Mouse (Mus musculus): ENCODE data around the gene Wnt10a. TPM values are rescaled to one million over a fixed set of nuclear protein-coding genes. Genes with fewer than 3 reads are reported as not detected.

The Wnt10a gene
- polyA plus RNA-seq, 1 experiment from 2014 or later, result 0.63 TPM

- peak overlapping the region; percentile 83 for H3K4me2 ChIP-seq
- ATAC-seq, result no peak
- peaks cover 28% of the 10 kb centered on the region for H3K4me1 ChIP-seq
- H3K4me3 ChIP-seq, result peak overlapping the region; percentile 45
- peaks cover 98% of the 10 kb centered on the region for H3K27me3 ChIP-seq
- peak overlapping the region; percentile 50; the same call in 1 of the 2 replicates for H3K9ac ChIP-seq
- H3K9me3 ChIP-seq (replicated peaks), result no peaks in the 10 kb centered on the region
- under 1% methylated on average over 35 of the region's 35 CpGs for WGBS
- no peak overlapping the region for H3K27ac ChIP-seq
- H3K36me3 ChIP-seq (ENCODE audit: poor library complexity, severe bottlenecking), result no peaks in the 10 kb centered on the region
Observed at GRCm38 (mm10) chr1:74770727-74771466, 20.4 kb upstream of the Wnt10a start.

DNA sequence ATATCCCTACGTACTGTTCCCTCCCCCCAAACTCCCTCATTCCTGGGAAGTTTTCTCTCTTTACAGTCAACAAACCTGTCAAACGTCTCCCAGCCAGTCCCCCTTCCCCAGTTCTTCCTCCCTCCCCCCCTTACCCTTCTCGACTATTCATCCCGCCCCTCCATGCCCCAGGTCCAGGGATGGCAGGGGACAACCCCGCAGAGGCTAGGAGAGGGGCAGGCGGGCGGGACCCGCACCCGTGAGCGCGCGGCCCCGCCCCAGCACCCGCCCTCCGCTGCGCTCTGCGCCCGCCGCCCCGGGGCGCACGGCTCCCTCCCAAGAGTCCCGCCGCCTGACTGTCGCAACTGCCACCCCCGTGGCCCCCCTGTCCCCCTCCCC is 19.9 kb upstream of the Wnt10a start:
- 0% methylated on average over 15 of the region's 26 CpGs for whole genome bisulfite sequencing

GRCm38 (mm10) chr1:74771845-74771930 is 19.6 kb upstream of the Wnt10a start, which contains the start of gene Wnt6:
Gene Wnt6, plus strand, starts transcription at chr1:74771892.
- Histone ChIP-seq H3K36me3 (ENCODE audit: poor library complexity, severe bottlenecking) (no peaks in the 10 kb centered on the region), H3K4me2 (peak within 1 kb of the TSS; percentile 83), H3K27me3 (peaks cover 98% of the 10 kb centered on the region), H3K9me3 (replicated peaks) (no peaks in the 10 kb centered on the region), H3K4me3 (peak within 1 kb of the TSS; percentile 45), H3K4me1 (peaks cover 28% of the 10 kb centered on the region), H3K9ac (peak within 1 kb of the TSS; percentile 50), H3K27ac (no peak within 1 kb of the TSS)
- WGBS, result no CpG with 5 or more reads among the region's 8 CpGs
- ATAC-seq, result no peak

More for the DNA sequence above, 19.9 kb upstream of the Wnt10a start:
- Histone ChIP-seq H3K4me3 (peak overlapping the region; percentile 45), H3K36me3 (ENCODE audit: poor library complexity, severe bottlenecking) (no peaks in the 10 kb centered on the region), H3K4me1 (peaks cover 28% of the 10 kb centered on the region), H3K27ac (no peak overlapping the region), H3K9me3 (replicated peaks) (no peaks in the 10 kb centered on the region), H3K27me3 (peaks cover 98% of the 10 kb centered on the region), H3K9ac (peak overlapping the region; percentile 50), H3K4me2 (peak overlapping the region; percentile 83)
- ATAC-seq, result peak; percentile 46

GRCm38 (mm10) chr1:74771931-74772620 is 19.2 kb upstream of the Wnt10a start:
- H3K9ac ChIP-seq, result peak overlapping the region; percentile 50
- under 1% methylated on average over 35 of the region's 51 CpGs for WGBS
- no peaks in the 10 kb centered on the region for H3K36me3 ChIP-seq (ENCODE audit: poor library complexity, severe bottlenecking)
- peaks cover 28% of the 10 kb centered on the region for H3K4me1 ChIP-seq
- H3K27ac ChIP-seq, result no peak overlapping the region
- H3K4me2 ChIP-seq, result peak overlapping the region; percentile 83
- ATAC-seq, result peak; percentile 20; the same call in 1 of the 2 replicates
- H3K9me3 ChIP-seq (replicated peaks), result no peaks in the 10 kb centered on the region
- peaks cover 98% of the 10 kb centered on the region for H3K27me3 ChIP-seq
- peak overlapping the region; percentile 45 for H3K4me3 ChIP-seq

GRCm38 (mm10) chr1:74773136-74773535 is 18.2 kb upstream of the Wnt10a start:
- peak; percentile 84 for ATAC-seq
- Histone ChIP-seq H3K4me2 (peak overlapping the region; percentile 83), H3K9me3 (replicated peaks) (no peaks in the 10 kb centered on the region), H3K9ac (no peak overlapping the region), H3K27me3 (peaks cover 99% of the 10 kb centered on the region), H3K36me3 (ENCODE audit: poor library complexity, severe bottlenecking) (no peaks in the 10 kb centered on the region), H3K4me3 (peak overlapping the region; percentile 45), H3K4me1 (peaks cover 28% of the 10 kb centered on the region), H3K27ac (no peak overlapping the region)
- WGBS, result under 1% methylated on average over 15 of the region's 15 CpGs

GRCm38 (mm10) chr1:74774062-74774461 is 17.3 kb upstream of the Wnt10a start:
- peaks cover 28% of the 10 kb centered on the region for H3K4me1 ChIP-seq
- H3K27ac ChIP-seq, result no peak overlapping the region
- WGBS, result 13% methylated on average over 7 of the region's 7 CpGs
- H3K27me3 ChIP-seq, result peaks cover 100% of the 10 kb centered on the region
- no peaks in the 10 kb centered on the region for H3K36me3 ChIP-seq (ENCODE audit: poor library complexity, severe bottlenecking)
- no peak overlapping the region for H3K4me2 ChIP-seq
- H3K9me3 ChIP-seq (replicated peaks), result no peaks in the 10 kb centered on the region
- H3K4me3 ChIP-seq, result no peak overlapping the region
- no peak for ATAC-seq
- no peak overlapping the region for H3K9ac ChIP-seq

- Histone ChIP-seq H3K4me1 (peaks cover 25% of the 10 kb centered on the region), H3K4me2 (no peak overlapping the region), H3K9me3 (replicated peaks) (no peaks in the 10 kb centered on the region), H3K9ac (no peak overlapping the region), H3K4me3 (no peak overlapping the region), H3K36me3 (ENCODE audit: poor library complexity, severe bottlenecking) (no peaks in the 10 kb centered on the region), H3K27ac (no peak overlapping the region), H3K27me3 (peaks cover 96% of the 10 kb centered on the region)
- ATAC-seq, result no peak
- WGBS, result 4% methylated on average over 5 of the region's 5 CpGs
Observed at GRCm38 (mm10) chr1:74775816-74776215, 15.5 kb upstream of the Wnt10a start.

DNA sequence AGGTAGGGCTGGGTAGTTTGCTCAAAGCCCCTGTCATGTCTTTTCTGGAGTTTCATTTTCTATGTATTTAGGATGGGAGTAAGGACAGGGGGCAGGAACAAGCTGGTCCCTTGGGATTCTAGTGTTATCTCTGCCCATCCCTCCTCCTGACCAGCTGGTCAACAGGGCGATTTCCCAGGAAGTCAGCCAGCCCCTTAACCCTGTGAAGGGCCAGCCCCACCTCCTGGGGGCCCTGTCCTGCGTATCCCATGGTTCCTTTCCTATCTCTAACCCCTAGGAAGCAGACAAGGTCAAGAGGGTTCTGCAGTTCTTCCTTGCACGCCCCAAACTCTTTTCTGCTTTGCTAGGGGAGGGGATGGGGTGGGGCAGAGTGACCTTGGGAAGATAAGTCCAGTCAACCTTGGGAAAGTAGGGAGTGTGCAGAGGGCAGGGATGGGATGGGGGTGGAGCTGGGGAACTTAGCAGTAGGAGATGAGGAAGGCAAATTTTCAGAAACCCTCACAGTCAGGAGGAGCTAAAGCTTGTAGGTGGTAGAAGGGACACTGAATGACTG is 12.3 kb upstream of the Wnt10a start:
- ATAC-seq, result no peak
- Histone ChIP-seq H3K4me3 (no peak overlapping the region), H3K27ac (no peak overlapping the region), H3K9me3 (replicated peaks) (no peaks in the 10 kb centered on the region), H3K4me1 (peaks cover 6% of the 10 kb centered on the region), H3K36me3 (ENCODE audit: poor library complexity, severe bottlenecking) (no peaks in the 10 kb centered on the region), H3K9ac (no peak overlapping the region), H3K4me2 (no peak overlapping the region), H3K27me3 (peaks cover 96% of the 10 kb centered on the region)
- 35% methylated on average over 3 of the region's 3 CpGs for WGBS

DNA sequence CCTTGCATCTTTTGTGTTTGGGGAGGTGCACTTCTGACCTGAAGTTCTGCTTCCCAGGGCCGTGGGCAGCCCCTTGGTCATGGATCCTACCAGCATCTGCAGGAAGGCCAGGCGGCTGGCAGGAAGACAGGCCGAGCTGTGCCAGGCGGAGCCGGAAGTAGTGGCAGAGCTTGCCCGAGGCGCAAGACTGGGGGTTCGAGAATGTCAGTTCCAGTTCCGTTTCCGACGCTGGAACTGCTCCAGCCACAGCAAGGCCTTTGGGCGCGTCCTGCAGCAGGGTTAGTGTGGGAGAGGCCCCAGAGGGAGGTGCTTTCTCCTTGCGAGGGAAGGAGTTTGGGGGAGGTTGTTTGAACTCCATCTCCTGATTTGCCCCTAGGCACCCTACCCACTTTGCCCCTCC is 9.3 kb upstream of the Wnt10a start:
- no peak overlapping the region for H3K4me2 ChIP-seq
- H3K27ac ChIP-seq, result no peak overlapping the region
- H3K4me3 ChIP-seq, result no peak overlapping the region
- H3K9me3 ChIP-seq (replicated peaks), result no peaks in the 10 kb centered on the region
- no peak overlapping the region for H3K9ac ChIP-seq
- ATAC-seq, result no peak
- 8% methylated on average over 14 of the region's 14 CpGs for WGBS
- H3K4me1 ChIP-seq, result peaks cover 11% of the 10 kb centered on the region
- peaks cover 94% of the 10 kb centered on the region for H3K27me3 ChIP-seq
- no peaks in the 10 kb centered on the region for H3K36me3 ChIP-seq (ENCODE audit: poor library complexity, severe bottlenecking)

DNA sequence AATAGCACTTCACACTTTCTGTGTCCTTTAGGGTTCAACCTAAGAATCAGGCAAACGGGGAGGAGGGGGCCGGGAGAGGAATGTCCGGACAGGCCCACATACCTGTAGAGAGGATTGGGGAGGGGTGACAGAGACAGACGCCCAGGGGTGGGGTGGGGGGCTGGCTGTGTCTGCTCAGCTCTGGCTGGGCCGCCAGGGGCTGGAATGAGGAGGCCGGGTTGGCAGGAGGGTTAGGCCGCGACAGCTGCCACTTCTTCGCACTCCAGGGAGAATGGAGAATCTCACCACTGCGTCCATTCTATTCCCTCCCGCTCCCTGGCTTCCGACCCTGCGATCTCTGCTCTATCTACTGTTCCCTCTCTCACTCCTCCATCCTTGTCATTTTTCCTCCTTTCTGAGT is 7.8 kb upstream of the Wnt10a start:
- Histone ChIP-seq H3K27ac (no peak overlapping the region), H3K4me3 (peak overlapping the region; percentile 46), H3K9me3 (replicated peaks) (no peaks in the 10 kb centered on the region), H3K4me1 (peaks cover 11% of the 10 kb centered on the region), H3K4me2 (peak overlapping the region; percentile 80), H3K36me3 (ENCODE audit: poor library complexity, severe bottlenecking) (no peaks in the 10 kb centered on the region), H3K27me3 (peaks cover 94% of the 10 kb centered on the region), H3K9ac (no peak overlapping the region)
- 2% methylated on average over 13 of the region's 13 CpGs for WGBS
- no peak for ATAC-seq

DNA sequence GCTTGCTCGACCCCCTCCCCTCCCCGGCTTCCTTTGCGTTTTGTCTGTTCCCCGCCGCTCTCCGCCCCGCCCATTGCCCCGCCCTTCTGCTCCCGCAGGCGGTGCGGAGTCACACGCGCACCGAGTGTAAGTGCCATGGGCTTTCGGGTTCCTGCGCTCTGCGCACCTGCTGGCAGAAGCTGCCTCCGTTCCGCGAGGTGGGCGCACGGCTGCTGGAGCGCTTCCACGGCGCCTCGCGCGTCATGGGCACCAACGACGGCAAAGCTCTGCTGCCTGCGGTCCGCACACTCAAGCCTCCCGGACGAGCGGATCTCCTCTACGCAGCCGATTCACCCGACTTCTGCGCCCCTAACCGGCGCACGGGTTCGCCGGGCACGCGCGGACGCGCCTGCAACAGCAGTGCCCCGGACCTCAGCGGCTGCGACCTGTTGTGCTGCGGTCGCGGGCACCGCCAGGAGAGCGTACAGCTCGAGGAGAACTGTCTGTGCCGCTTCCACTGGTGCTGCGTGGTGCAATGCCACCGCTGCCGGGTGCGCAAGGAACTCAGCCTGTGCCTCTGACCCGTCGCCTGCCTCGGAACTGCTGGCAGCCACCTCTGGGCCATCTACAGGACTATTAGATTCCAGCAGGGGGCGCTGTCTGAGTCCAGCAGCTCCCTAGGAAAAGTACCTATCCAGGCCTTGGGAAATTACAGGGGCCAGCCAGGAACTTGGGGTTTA is 7.1 kb upstream of the Wnt10a start:
- Histone ChIP-seq H3K27ac (no peak overlapping the region), H3K4me3 (peak overlapping the region; percentile 46), H3K9ac (peak overlapping the region; percentile 34; the same call in 1 of the 2 replicates), H3K9me3 (replicated peaks) (no peaks in the 10 kb centered on the region), H3K4me2 (peak overlapping the region; percentile 80), H3K36me3 (ENCODE audit: poor library complexity, severe bottlenecking) (no peaks in the 10 kb centered on the region), H3K4me1 (peaks cover 11% of the 10 kb centered on the region), H3K27me3 (peaks cover 94% of the 10 kb centered on the region)
- ATAC-seq, result peak; percentile 61
- under 1% methylated on average over 67 of the region's 67 CpGs for WGBS

GRCm38 (mm10) chr1:74787846-74788245 is 3.5 kb upstream of the Wnt10a start:
- H3K4me2 ChIP-seq, result no peak overlapping the region
- H3K27me3 ChIP-seq, result peaks cover 99% of the 10 kb centered on the region
- H3K9ac ChIP-seq, result no peak overlapping the region
- peaks cover 29% of the 10 kb centered on the region for H3K4me1 ChIP-seq
- H3K9me3 ChIP-seq (replicated peaks), result no peaks in the 10 kb centered on the region
- no peak overlapping the region for H3K27ac ChIP-seq
- WGBS, result 6% methylated on average over 7 of the region's 7 CpGs
- H3K36me3 ChIP-seq (ENCODE audit: poor library complexity, severe bottlenecking), result no peaks in the 10 kb centered on the region
- peak; percentile 60 for ATAC-seq
- no peak overlapping the region for H3K4me3 ChIP-seq

All from forebrain, embryonic 13.5 days (tissue).